Mouse (Mus musculus) lung, adult 2 months (tissue): ENCODE measurements around the gene Ankrd10.

ENCODE experiments used
- CTCF ChIP-seq: fragments of 200-500 bp; IDR thresholded peaks from 2 replicates; pipeline ENCODE4 v1.5.1; 2011; ENCODE audit warnings: mild to moderate bottlenecking, low read length, control low read depth; ENCODE audit not compliant: insufficient read depth
- POLR2A ChIP-seq: fragments of 200-500 bp; IDR thresholded peaks from 2 replicates; pipeline ENCODE4 v1.6.1; 2011; ENCODE audit warnings: low read depth, mild to moderate bottlenecking, control low read depth, low read length, borderline replicate concordance; ENCODE audit errors: extremely low read depth

- no peak for TF ChIP-seq POLR2A
- no peak for TF ChIP-seq CTCF
Measured at GRCm38 (mm10) chr8:11572428-11572827, 63.1 kb downstream of the Ankrd10 start.
